Mouse (Mus musculus) kidney, postnatal 10 days (tissue): ENCODE results near the gene Stk38.

Experiments used
- DNase-seq: peaks from one replicate; pipeline ENCODE4 v3.0.0; 2021; ENCODE audit warnings: mixed read lengths

Stk38 gene

GRCm38 (mm10) chr17:28921086-28921485 is 86.7 kb downstream of the Stk38 start:
- no peak for DNase-seq
